Comparison of ENCODE assay signal across 13 mouse cellular contexts in the genomic region with DNA sequence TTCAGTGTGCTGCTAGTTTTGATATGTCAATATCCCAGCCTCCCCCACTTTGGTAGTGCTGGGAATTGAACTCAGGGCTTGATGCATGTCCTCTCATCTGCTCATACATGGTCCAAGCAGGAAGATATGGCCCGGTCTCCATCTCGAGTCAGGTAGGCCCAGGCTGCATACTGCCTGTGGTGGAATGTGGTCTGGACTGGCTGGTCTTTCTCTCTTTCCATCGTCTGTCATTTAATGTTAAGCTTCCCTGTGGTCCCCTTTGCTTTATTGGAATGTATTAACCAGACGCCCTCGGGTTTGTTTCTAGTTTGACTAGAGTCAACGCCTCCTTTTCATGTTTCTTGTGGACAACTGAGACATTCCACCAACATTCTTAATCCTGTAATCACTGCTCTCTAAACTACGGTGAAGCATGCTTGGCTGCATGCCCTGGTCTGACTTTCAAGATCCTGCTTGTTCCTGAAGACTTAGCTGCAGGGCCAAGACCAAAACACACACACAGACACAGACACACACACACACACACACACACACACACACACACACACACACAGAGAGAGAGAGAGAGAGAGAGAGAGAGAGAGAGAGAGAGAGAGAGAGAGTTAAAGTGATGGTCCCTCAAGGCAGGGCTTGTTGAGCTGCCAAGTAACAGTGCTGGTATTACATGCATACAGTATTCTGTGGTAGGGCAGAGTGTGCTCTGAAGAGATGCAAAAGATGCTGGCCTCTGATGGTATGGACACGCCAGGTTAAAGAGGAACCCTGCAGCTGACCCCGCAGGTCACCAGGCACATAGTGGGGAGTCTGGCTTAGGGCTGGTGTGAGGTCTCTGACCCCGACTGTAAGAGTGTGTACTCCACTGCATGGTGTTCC. TPM values are rescaled to one million over a fixed set of nuclear protein-coding genes. Genes with fewer than 3 reads are reported as not detected.
A peak's percentile ranks its signal among the peaks of the same experiment; 100 is the strongest.
DNase-seq lines count a peak whose midpoint lies in the region; ATAC-seq and TF ChIP-seq lines count a peak whose summit lies in the region.
"Had no signal": no experiment of that assay in that cellular context is flagged by ENCODE, and none has a peak within 500 bp of the region (broad histone marks: within the 10 kb centered on the region; RNA-seq: fewer than 3 reads in every experiment).

No protein-coding gene starts in this region.

- H3K27me3 ChIP-seq in kidney, embryonic 15.5 days = no peaks in the 10 kb centered on the region; the same call in 1 of the 2 replicates
- H3K27me3 ChIP-seq in kidney, embryonic 14.5 days (ENCODE audit: control insufficient read depth, insufficient read depth, low read length) = no peaks in the 10 kb centered on the region
- H3K27me3 ChIP-seq in Patski = no peaks in the 10 kb centered on the region
- H3K27me3 ChIP-seq in intestine, embryonic 16.5 days (replicated peaks; ENCODE audit: control insufficient read depth, insufficient read depth, low read length) = no peaks in the 10 kb centered on the region
- H3K27me3 ChIP-seq: CH12.LX had no signal

- H3K27ac ChIP-seq in kidney, embryonic 15.5 days = peak overlapping the region; percentile 63
- H3K27ac ChIP-seq in kidney, embryonic 14.5 days (ENCODE audit: low read depth, low read length) = no peak overlapping the region; the same call in 1 of the 2 replicates
- H3K27ac ChIP-seq in intestine, embryonic 16.5 days (ENCODE audit: low read length) = peak overlapping the region; percentile 59
- H3K27ac ChIP-seq: hindbrain, embryonic 10.5 days had no signal

- CTCF ChIA-PET in Patski (lab: Charles Lee) = interaction anchor here (0.9 to 1.2 kb wide), 2 partner anchors 11 to 103 kb away, joined by 3 to 5 read pairs; a partner anchor contains a TSS

- POLR2A ChIA-PET in Patski (lab: Charles Lee) = interaction anchor here (0.6 to 1.0 kb wide), 2 partner anchors 11 to 215 kb away, joined by 3 to 4 read pairs; no protein-coding TSS in a partner anchor

- peak; percentile 90 for DNase-seq in Patski (ENCODE audit: low read depth, low spot score)
- peak; percentile 54 to 72 for DNase-seq in lung, postnatal 4 days
- no peak for DNase-seq in cerebellum, adult 9-11 months
- DNase-seq in left cerebral cortex, postnatal 25 days (ENCODE audit: low spot score in 2 of 2) = no peak
- no peak for DNase-seq in retina, postnatal 1 day
- DNase-seq: cerebellum, adult 9-10 months; spleen, adult 18-20 months had no signal

- no peak for TF ChIP-seq CTCF in Patski (IDR thresholded peaks at IDR 0.05)

- no peaks in the 10 kb centered on the region for H3K36me3 ChIP-seq in kidney, embryonic 15.5 days
- no peaks in the 10 kb centered on the region for H3K36me3 ChIP-seq in kidney, embryonic 14.5 days (ENCODE audit: control insufficient read depth, insufficient read depth, low read length)
- no peaks in the 10 kb centered on the region for H3K36me3 ChIP-seq in intestine, embryonic 16.5 days (ENCODE audit: control insufficient read depth, insufficient read depth, low read length)
- H3K36me3 ChIP-seq: hindbrain, embryonic 10.5 days had no signal

- intact Hi-C loops in left cerebral cortex, postnatal 25 days (cut with DNase I) = no loop called here

- no peak overlapping the region for H3K4me2 ChIP-seq in kidney, embryonic 15.5 days
- H3K4me2 ChIP-seq in kidney, embryonic 14.5 days (replicated peaks; ENCODE audit: low read depth, low read length) = no peak overlapping the region
- H3K4me2 ChIP-seq in intestine, embryonic 16.5 days (ENCODE audit: low read depth, low read length) = no peak overlapping the region

- 68% methylated on average over 10 of the region's 10 CpGs for WGBS in kidney, embryonic 15.5 days
- WGBS in kidney, embryonic 14.5 days = 72% methylated on average over 10 of the region's 10 CpGs
- WGBS in intestine, embryonic 16.5 days = 58% methylated on average over 10 of the region's 10 CpGs

- no peak overlapping the region for H3K9ac ChIP-seq in kidney, embryonic 15.5 days
- no peak overlapping the region for H3K9ac ChIP-seq in kidney, embryonic 14.5 days (ENCODE audit: low read depth, low read length)
- no peak overlapping the region for H3K9ac ChIP-seq in intestine, embryonic 16.5 days (ENCODE audit: low read depth, low read length)

- in situ Hi-C loops in Patski (cut with MboI; ENCODE audit: low pct_unique_long_range_greater_than_20kb) = no loop called here

- H3K4me1 ChIP-seq in kidney, embryonic 15.5 days = peaks cover 7% of the 10 kb centered on the region; the same call in 1 of the 2 replicates
- peaks cover 4% of the 10 kb centered on the region; the same call in 1 of the 2 replicates for H3K4me1 ChIP-seq in kidney, embryonic 14.5 days (ENCODE audit: control insufficient read depth, insufficient read depth, low read length)
- H3K4me1 ChIP-seq in intestine, embryonic 16.5 days (ENCODE audit: control insufficient read depth, insufficient read depth, low read length) = peaks cover 8% of the 10 kb centered on the region; the same call in 1 of the 2 replicates

- no peak overlapping the region for H3K4me3 ChIP-seq in kidney, embryonic 15.5 days (replicated peaks)
- no peak overlapping the region for H3K4me3 ChIP-seq in kidney, embryonic 14.5 days (ENCODE audit: low read length)
- H3K4me3 ChIP-seq in intestine, embryonic 16.5 days (ENCODE audit: low read length) = no peak overlapping the region
- H3K4me3 ChIP-seq: hindbrain, embryonic 10.5 days had no signal

- H3K9me3 ChIP-seq in kidney, embryonic 15.5 days (replicated peaks) = no peaks in the 10 kb centered on the region
- no peaks in the 10 kb centered on the region for H3K9me3 ChIP-seq in kidney, embryonic 14.5 days (ENCODE audit: control insufficient read depth, low read length)
- H3K9me3 ChIP-seq in intestine, embryonic 16.5 days (ENCODE audit: control insufficient read depth, low read length) = no peaks in the 10 kb centered on the region
- H3K9me3 ChIP-seq: hindbrain, embryonic 10.5 days had no signal

- no peak for ATAC-seq in kidney, embryonic 15.5 days (replicated peaks; ENCODE audit: low FRiP score)
- ATAC-seq in kidney, embryonic 14.5 days (ENCODE audit: low FRiP score, low TSS enrichment) = no peak
- ATAC-seq in Patski = peak; percentile 31
- ATAC-seq in intestine, embryonic 16.5 days = peak; percentile 67

RNA-seq across cellular contexts. Expression of a gene that starts 52.6 kb away (rescaled TPM):
- 0.14 and 0.17 TPM in 2 replicates for polyA plus RNA-seq in kidney, embryonic 15.5 days (2015; fragmentation: Nextera tagmentation; extraction: Ambion mirVana)
- polyA plus RNA-seq in kidney, embryonic 14.5 days (2014; fragmentation: Nextera tagmentation; extraction: Ambion mirVana) = 0.27 and 0.31 TPM in 2 replicates
- polyA plus RNA-seq in Patski (2021) = 0.05 TPM
- polyA plus RNA-seq in intestine, embryonic 16.5 days (2015; fragmentation: Nextera tagmentation; extraction: Ambion mirVana) = 0.15 TPM in 1 of 2 replicates, not detected in the other
- total RNA-seq in left cerebral cortex, postnatal 25 days (2021) = under 1 TPM; 0.32 to 0.64 TPM
- total RNA-seq: megakaryocyte progenitor cell, adult 5-6 weeks had no signal

Comparison
In these comparisons a context has a peak if more than half of its experiments do, and no peak if none do; other contexts are left out.
1. ATAC-seq: peak in Patski (single experiment) and intestine, embryonic 16.5 days (single experiment); none in kidney, embryonic 15.5 days (single experiment) and kidney, embryonic 14.5 days (single experiment).
2. DNase-seq: peak in Patski (single experiment) and lung, postnatal 4 days (2 of 2); none in cerebellum, adult 9-11 months (single experiment), left cerebral cortex, postnatal 25 days (0 of 2) and retina, postnatal 1 day (single experiment).